Mouse (Mus musculus) heart, adult 2 months (tissue): ENCODE data around the gene Coq6. TPM values are rescaled to one million over a fixed set of nuclear protein-coding genes. Genes with fewer than 3 reads are reported as not detected.
"Not testable (repeated sequence)": the region's sequence is repeated elsewhere in the genome, so short reads cannot be mapped to it uniquely, and the experiment has no call there.

Source experiments
- DNase-seq, 2 experiments: peaks; one replicate each; pipeline ENCODE4 v3.0.0; 2021
- H3K27ac ChIP-seq: fragments of 200-600 bp; 2 replicates; pipeline ENCODE4 v1.8.1; 2022
- H3K27me3 ChIP-seq: fragments of 200-500 bp; 2 replicates; pipeline ENCODE4 v1.6.1; 2012; ENCODE audit warnings: mild to moderate bottlenecking, low read length, inconsistent platforms, mixed read lengths; ENCODE audit not compliant: control insufficient read depth, insufficient read depth
- H3K36me3 ChIP-seq: fragments of 200-500 bp; 2 replicates; pipeline ENCODE4 v1.6.1; 2012; ENCODE audit warnings: low read length, inconsistent platforms; ENCODE audit not compliant: control insufficient read depth, insufficient read depth
- H3K4me1 ChIP-seq: fragments of 200-500 bp; 2 replicates; pipeline ENCODE4 v1.6.1; 2011; ENCODE audit warnings: low read length; ENCODE audit not compliant: control insufficient read depth, insufficient read depth
- H3K4me3 ChIP-seq: fragments of 200-600 bp; 2 replicates; pipeline ENCODE4 v1.8.1; 2022
- H3K79me2 ChIP-seq: fragments of 200-500 bp; replicated peaks from 2 replicates; pipeline ENCODE4 v1.6.1; 2012; ENCODE audit warnings: mild to moderate bottlenecking, inconsistent platforms, low read length, moderate library complexity, mixed read lengths; ENCODE audit not compliant: control insufficient read depth, insufficient read depth
- H3K9ac ChIP-seq: fragments of 200-500 bp; 2 replicates; pipeline ENCODE4 v1.6.1; 2012; ENCODE audit warnings: low read depth, mild to moderate bottlenecking, control low read depth, inconsistent platforms, low read length, mixed read lengths
- CTCF ChIP-seq: fragments of 200-600 bp; IDR thresholded peaks from 2 replicates; pipeline ENCODE4 v1.8.1; 2022; ENCODE audit warnings: antibody characterized with exemption, mild to moderate bottlenecking, moderate library complexity
- EP300 ChIP-seq: fragments of 200-500 bp; IDR thresholded peaks from 2 replicates; pipeline ENCODE4 v1.6.1; 2011; ENCODE audit warnings: low read depth, low read length, control low read depth; ENCODE audit not compliant: insufficient read depth
- POLR2A ChIP-seq: fragments of 200-500 bp; IDR thresholded peaks from 2 replicates; pipeline ENCODE4 v1.6.1; 2011; ENCODE audit warnings: mild to moderate bottlenecking, low read depth, low read length, control low read depth; ENCODE audit not compliant: insufficient read depth
- WGBS: fragments of 180-500 bp; shearing (Covaris S2); methylation state at CpG from one replicate; pipeline ENCODE4 v1.1.7; 2018; 5-methylcytosine and 5-hydroxymethylcytosine counted together
- intact Hi-C: fragments of 180-260 bp; cut with DNase I; formaldehyde crosslinking; loops from one replicate; pipeline ENCODE4 v1.15.1; 2025
- polyA plus RNA-seq: library from polyadenylated mRNA; depleted of rRNA; stranded (reverse); fragments of >200 nt; gene quantifications from 2 replicates; pipeline ENCODE4 v1.2.3, GENCODE M21; 2012
- total RNA-seq, 2 experiments: library from RNA; stranded (reverse); gene quantifications; 2 replicates each; pipeline ENCODE4 v1.2.3; 2021

The Coq6 gene
- total and polyA plus RNA-seq, 3 experiments = 91.8 to 104 (median 102) TPM

- Histone ChIP-seq H3K36me3 (peaks cover 3% of the 10 kb centered on the region; the same call in 1 of the 2 replicates), H3K27ac (no peak overlapping the region), H3K9ac (no peak overlapping the region), H3K4me1 (no peaks in the 10 kb centered on the region), H3K4me3 (no peak overlapping the region), H3K79me2 (no peaks in the 10 kb centered on the region), H3K27me3 (no peaks in the 10 kb centered on the region)
- WGBS = 85% methylated on average over 11 of the region's 11 CpGs
- DNase-seq = no peak
- intact Hi-C loops = no loop called here
- TF ChIP-seq CTCF = no peak
Observed at GRCm38 (mm10) chr12:84336963-84337625, 24.4 kb upstream of the Coq6 start.

GRCm38 (mm10) chr12:84347192-84347591, 14.3 kb upstream of the Coq6 start:
- Histone ChIP-seq H3K27ac (no peak overlapping the region), H3K79me2 (no peaks in the 10 kb centered on the region), H3K4me1 (no peaks in the 10 kb centered on the region), H3K9ac (no peak overlapping the region), H3K4me3 (no peak overlapping the region), H3K27me3 (no peaks in the 10 kb centered on the region), H3K36me3 (peaks cover 3% of the 10 kb centered on the region; the same call in 1 of the 2 replicates)
- peak in 1 of 2 experiments; percentile 33 for DNase-seq
- 34% methylated on average over 2 of the region's 2 CpGs for WGBS
- intact Hi-C loops = loop anchor here (5.0 kb wide), 1 partner anchor 85 kb away; no protein-coding TSS in a partner anchor
- TF ChIP-seq POLR2A = no peak
- TF ChIP-seq CTCF = peak; percentile 68

- H3K79me2 ChIP-seq, H3K27me3 ChIP-seq, intact Hi-C loops, H3K36me3 ChIP-seq, H3K4me1 ChIP-seq, H3K4me3 ChIP-seq, H3K9ac ChIP-seq, H3K27ac ChIP-seq, DNase-seq: not testable (repeated sequence)
- WGBS = 72% methylated on average over 2 of the region's 2 CpGs
Observed at GRCm38 (mm10) chr12:84358699-84359098, 2.8 kb upstream of the Coq6 start.

GRCm38 (mm10) chr12:84362872-84363271, 1.4 kb downstream of the Coq6 start:
- 0 out of 2 replicates have a peak, but pooled peaks cover 3% of the 10 kb centered on the region for H3K79me2 ChIP-seq
- H3K27me3 ChIP-seq = no peaks in the 10 kb centered on the region
- no peak for TF ChIP-seq EP300
- no peak for TF ChIP-seq POLR2A
- no peak for TF ChIP-seq CTCF
- H3K36me3 ChIP-seq = no peaks in the 10 kb centered on the region
- DNase-seq = no peak
- peaks cover 3% of the 10 kb centered on the region; the same call in 1 of the 2 replicates for H3K4me1 ChIP-seq
- 22% methylated on average over 2 of the region's 2 CpGs for WGBS
- H3K27ac ChIP-seq = no peak overlapping the region
- peak overlapping the region; percentile 94; the same call in 1 of the 2 replicates for H3K4me3 ChIP-seq
- intact Hi-C loops = loop anchor here (2.0 kb wide), 1 partner anchor 88 kb away; the partner anchor contains the start of genes Aldh6a1 and Lin52
- no peak overlapping the region for H3K9ac ChIP-seq

GRCm38 (mm10) chr12:84364291-84364690, 2.8 kb downstream of the Coq6 start:
- Histone ChIP-seq H3K79me2 (0 out of 2 replicates have a peak, but pooled peaks cover 3% of the 10 kb centered on the region), H3K27me3 (no peaks in the 10 kb centered on the region), H3K36me3 (no peaks in the 10 kb centered on the region), H3K4me3 (no peak overlapping the region), H3K9ac (no peak overlapping the region), H3K27ac (no peak overlapping the region), H3K4me1 (peaks cover 3% of the 10 kb centered on the region; the same call in 1 of the 2 replicates)
- no peak for DNase-seq
- WGBS = 59% methylated on average over 9 of the region's 9 CpGs
- TF ChIP-seq EP300 (no peak), CTCF (no peak), POLR2A (no peak)
- intact Hi-C loops = no loop called here

- H3K9ac ChIP-seq = no peak overlapping the region
- H3K79me2 ChIP-seq = 0 out of 2 replicates have a peak, but pooled peaks cover 3% of the 10 kb centered on the region
- 89% methylated on average over 6 of the region's 6 CpGs for WGBS
- TF ChIP-seq POLR2A (no peak), EP300 (no peak), CTCF (no peak)
- intact Hi-C loops = no loop called here
- no peak for DNase-seq
- no peak overlapping the region for H3K4me3 ChIP-seq
- H3K4me1 ChIP-seq = peaks cover 1% of the 10 kb centered on the region; the same call in 1 of the 2 replicates
- no peaks in the 10 kb centered on the region for H3K27me3 ChIP-seq
- no peak overlapping the region for H3K27ac ChIP-seq
- no peaks in the 10 kb centered on the region for H3K36me3 ChIP-seq
Observed at GRCm38 (mm10) chr12:84365137-84365536, 3.7 kb downstream of the Coq6 start.
